ENCODE assay signal across 8 mouse cellular contexts in the genomic region with DNA sequence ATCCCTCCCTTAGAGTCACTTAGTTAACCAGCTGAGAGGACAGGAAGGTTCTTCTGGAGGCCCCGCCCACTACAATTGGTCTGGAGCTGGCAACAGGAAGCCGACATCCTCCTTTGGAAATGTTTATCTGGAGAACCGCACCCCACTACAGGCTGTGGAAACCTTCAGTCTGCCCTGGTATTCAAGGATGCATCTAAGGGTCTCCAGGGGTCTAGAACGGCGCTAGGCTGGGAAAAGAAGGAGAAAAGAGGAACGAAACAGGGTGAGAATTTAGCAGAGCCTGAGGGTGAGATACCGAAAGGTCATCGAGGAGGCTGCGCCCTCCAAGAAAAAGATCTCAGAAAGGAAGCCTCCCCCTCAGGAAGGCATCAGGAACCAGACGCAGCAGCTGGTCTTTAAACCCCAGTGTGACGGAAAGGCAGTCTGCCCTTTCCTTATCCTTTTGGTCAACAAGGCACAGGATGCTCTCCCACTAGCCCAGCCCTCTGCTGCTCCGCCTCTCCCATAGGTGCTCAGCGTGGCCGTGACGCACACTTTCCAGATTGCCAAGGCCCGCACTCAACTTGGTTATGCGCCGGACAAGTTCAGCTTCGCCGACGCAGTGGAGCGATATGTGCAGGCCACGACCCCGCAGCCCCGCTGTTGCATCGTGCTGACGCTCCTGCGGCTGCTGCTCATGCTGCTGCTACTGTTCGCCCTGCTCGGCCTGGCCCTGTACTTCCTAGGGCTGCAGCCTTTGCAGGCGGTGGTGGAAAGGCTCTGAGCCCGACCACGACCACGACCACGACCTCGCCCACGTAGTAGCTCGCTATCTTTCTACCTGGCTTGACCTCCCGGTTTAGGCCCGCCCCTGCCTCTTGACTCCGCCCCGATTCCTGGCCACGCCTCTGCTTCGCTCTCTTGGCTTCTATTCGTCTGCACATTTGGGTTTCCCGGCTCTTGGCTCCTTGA. TPM values are rescaled to one million over a fixed set of nuclear protein-coding genes. Genes with fewer than 3 reads are reported as not detected.
DNase-seq lines count a peak whose midpoint lies in the region; ATAC-seq and TF ChIP-seq lines count a peak whose summit lies in the region.

No protein-coding gene starts in this region.

- 0 out of 2 replicates have a peak, but pooled peaks cover 2% of the 10 kb centered on the region for H3K4me1 ChIP-seq in cortical plate, adult 2 months (ENCODE audit: control insufficient read depth, insufficient read depth, low read length)
- H3K4me1 ChIP-seq in intestine, embryonic 15.5 days (replicated peaks) = peaks cover 9% of the 10 kb centered on the region; the same call in 1 of the 2 replicates
- H3K4me1 ChIP-seq in midbrain, embryonic 16.5 days (ENCODE audit: control insufficient read depth, insufficient read depth, low read length) = peaks cover 11% of the 10 kb centered on the region

- no peaks in the 10 kb centered on the region for H3K27me3 ChIP-seq in intestine, embryonic 15.5 days (replicated peaks)
- peaks cover 7% of the 10 kb centered on the region for H3K27me3 ChIP-seq in midbrain, embryonic 16.5 days (ENCODE audit: control insufficient read depth, insufficient read depth, low read depth, low read length)

- peak; percentile 46 for ATAC-seq in intestine, embryonic 15.5 days
- peak; percentile 22 for ATAC-seq in midbrain, embryonic 16.5 days

- TF ChIP-seq POLR2A in cortical plate, adult 2 months (IDR thresholded peaks at IDR 0.05; ENCODE audit: extremely low read depth, insufficient read depth, low read length) = peak; percentile 70; the same call in 1 of the 2 replicates

- H3K27ac ChIP-seq in cortical plate, adult 2 months (ENCODE audit: insufficient read depth, low read length) = peak overlapping the region; percentile 92
- H3K27ac ChIP-seq in intestine, embryonic 15.5 days = peak overlapping the region; percentile 66; the same call in 1 of the 2 replicates
- H3K27ac ChIP-seq in midbrain, embryonic 16.5 days (ENCODE audit: low read length) = peak overlapping the region; percentile 73

- no peak for TF ChIP-seq CTCF in cortical plate, adult 2 months (IDR thresholded peaks at IDR 0.05; ENCODE audit: extremely low read depth, insufficient read depth, low read length)

- intact Hi-C loops in gastrocnemius, postnatal 36 days (cut with DNase I) = loop anchor here (10.0 kb wide), 2 partner anchors 204 to 936 kb away; partner anchors contain the start of genes Dcun1d3, Lyrm1 and Mettl9

- no peaks in the 10 kb centered on the region for H3K36me3 ChIP-seq in intestine, embryonic 15.5 days
- no peaks in the 10 kb centered on the region for H3K36me3 ChIP-seq in midbrain, embryonic 16.5 days (ENCODE audit: control insufficient read depth, insufficient read depth, low read length)

- peak overlapping the region; percentile 99 for H3K4me2 ChIP-seq in intestine, embryonic 15.5 days (replicated peaks)
- H3K4me2 ChIP-seq in midbrain, embryonic 16.5 days (ENCODE audit: low read length) = peak overlapping the region; percentile 92

- peak overlapping the region; percentile 54 for H3K4me3 ChIP-seq in cortical plate, adult 2 months (ENCODE audit: insufficient read depth, low read length)
- peak overlapping the region; percentile 66 for H3K4me3 ChIP-seq in intestine, embryonic 15.5 days (replicated peaks)
- H3K4me3 ChIP-seq in midbrain, embryonic 16.5 days (ENCODE audit: low read depth, low read length) = peak overlapping the region; percentile 66

- DNase-seq in left cerebral cortex, adult 18-20 months (ENCODE audit: low spot score in 2 of 2) = peak; percentile 46 to 64
- DNase-seq in left cerebral cortex, adult 11 months (ENCODE audit: low spot score) = no peak
- peak; percentile 50 to 58 for DNase-seq in gastrocnemius, postnatal 36 days
- peak; percentile 83 for DNase-seq in liver
- peak; percentile 64 to 80 for DNase-seq in spleen, postnatal 4 days (ENCODE audit: low spot score in 2 of 2)

- H3K9ac ChIP-seq in intestine, embryonic 15.5 days = peak overlapping the region; percentile 55
- H3K9ac ChIP-seq in midbrain, embryonic 16.5 days (ENCODE audit: low read depth, low read length) = peak overlapping the region; percentile 74

- no peaks in the 10 kb centered on the region for H3K9me3 ChIP-seq in intestine, embryonic 15.5 days
- H3K9me3 ChIP-seq in midbrain, embryonic 16.5 days (replicated peaks; ENCODE audit: control insufficient read depth, low read length, poor library complexity, severe bottlenecking) = no peaks in the 10 kb centered on the region

- under 1% methylated on average over 46 of the region's 46 CpGs for WGBS in intestine, embryonic 15.5 days
- WGBS in midbrain, embryonic 16.5 days = under 1% methylated on average over 46 of the region's 46 CpGs

RNA-seq across cellular contexts. Expression of gene Eef2k, which starts 11.9 kb away (rescaled TPM):
- total RNA-seq in left cerebral cortex, adult 18-20 months (2021) = 10 to 100 TPM; 29.2 to 30.4 TPM
- 33.8 and 36.2 TPM in 2 replicates for polyA plus RNA-seq in cortical plate, adult 2 months (2012; rRNA removed)
- 10 to 100 TPM; 55.7 to 60.3 TPM for total RNA-seq in gastrocnemius, postnatal 36 days (2021)
- 44.4 and 47.2 TPM in 2 replicates for polyA plus RNA-seq in intestine, embryonic 15.5 days (2015; fragmentation: Nextera tagmentation; extraction: Ambion mirVana)
- polyA plus RNA-seq in midbrain, embryonic 16.5 days (2015; fragmentation: Nextera tagmentation; extraction: Ambion mirVana) = 33.5 and 35.4 TPM in 2 replicates

RNA-seq across cellular contexts. Expression of gene Gm5737, which starts 18.5 kb away (rescaled TPM):
- total RNA-seq in left cerebral cortex, adult 18-20 months (2021) = not detected
- polyA plus RNA-seq in cortical plate, adult 2 months (2012; rRNA removed) = not detected in 2 replicates
- total RNA-seq in gastrocnemius, postnatal 36 days (2021) = under 1 TPM; 0.32 to 0.61 TPM
- not detected in 2 replicates for polyA plus RNA-seq in intestine, embryonic 15.5 days (2015; fragmentation: Nextera tagmentation; extraction: Ambion mirVana)
- 0.14 TPM in 1 of 2 replicates, not detected in the other for polyA plus RNA-seq in midbrain, embryonic 16.5 days (2015; fragmentation: Nextera tagmentation; extraction: Ambion mirVana)
